Mouse (Mus musculus): Measurements from ENCODE around the gene Fndc3a.

Gene Fndc3a

DNA sequence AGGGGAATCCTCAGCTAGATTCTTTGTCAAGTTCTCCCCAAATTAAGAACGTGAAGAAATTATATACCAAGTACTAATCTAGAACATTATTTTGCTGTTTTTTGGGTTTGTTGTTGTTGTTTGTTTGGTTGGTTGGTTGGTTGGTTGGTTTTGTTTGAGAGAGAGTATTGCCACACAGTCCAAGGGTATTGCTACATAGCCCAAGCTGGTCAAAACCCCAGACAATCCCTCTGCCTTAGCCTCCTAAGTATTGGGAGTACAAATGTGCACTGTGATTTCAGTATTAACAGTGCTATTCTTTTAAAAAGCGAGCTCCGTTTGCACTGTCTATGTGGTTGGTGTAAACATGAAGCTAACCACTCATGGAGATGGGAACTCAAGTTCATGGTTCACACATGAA is 37.9 kb downstream of the Fndc3a start:
- DNase-seq (ENCODE audit: low spot score): no peak

DNA sequence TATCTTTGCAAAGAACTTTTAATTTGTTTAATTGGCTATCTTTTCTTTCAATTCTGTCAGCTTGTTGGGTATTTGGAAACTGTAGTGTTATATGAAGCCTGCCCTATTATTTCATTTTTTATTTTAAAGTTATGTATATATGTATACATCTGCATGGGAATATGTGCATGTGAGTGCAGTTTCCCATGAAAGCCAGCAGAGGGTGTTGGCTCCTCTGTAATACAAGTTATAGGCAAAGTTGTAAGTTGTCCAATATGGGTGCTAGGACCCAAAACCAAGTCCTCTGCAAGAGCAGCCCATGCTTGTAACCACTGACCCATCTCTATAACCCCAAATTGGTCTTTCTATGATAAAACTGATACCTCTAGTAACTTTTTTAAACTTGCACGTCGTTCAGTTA is 38.8 kb downstream of the Fndc3a start:
- DNase-seq (ENCODE audit: low spot score): no peak

DNA sequence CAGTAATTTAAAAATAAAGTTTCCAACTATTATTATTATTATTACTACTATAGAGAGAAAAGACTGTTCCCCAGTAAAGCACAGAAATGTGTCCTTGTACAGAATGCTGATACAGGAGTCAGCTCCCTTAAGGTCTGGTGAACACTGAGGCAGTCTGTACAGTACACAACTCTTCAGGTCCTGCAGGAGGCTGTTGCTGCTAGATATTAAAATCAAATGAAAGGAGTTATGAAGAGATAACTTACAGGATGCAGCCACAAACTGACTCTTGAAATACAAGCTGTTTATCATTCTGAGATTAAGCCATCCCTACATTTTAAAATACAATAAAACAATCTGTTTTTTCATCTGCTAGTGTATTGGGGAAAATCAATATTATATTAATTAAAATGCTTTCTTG is 60.5 kb downstream of the Fndc3a start:
- DNase-seq (ENCODE audit: low spot score): no peak

DNA sequence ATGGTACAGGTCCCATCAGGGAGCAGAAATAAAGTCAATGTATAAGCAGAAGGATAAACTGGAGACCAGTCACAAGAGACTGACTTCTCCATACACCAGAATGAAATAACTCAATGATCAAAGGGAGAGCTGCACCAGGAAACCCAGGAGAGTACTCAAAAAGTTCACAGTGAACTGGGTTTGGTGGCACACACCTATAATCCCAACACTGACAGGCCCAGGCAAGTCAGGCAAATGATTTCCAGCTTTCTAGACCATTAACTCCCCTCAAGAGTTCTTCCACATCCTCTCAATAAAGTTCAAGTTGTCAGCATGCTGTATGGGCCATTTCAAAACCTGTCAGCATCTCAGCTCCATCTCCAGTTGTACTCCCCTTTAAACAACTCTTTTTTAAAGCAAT is 64.3 kb downstream of the Fndc3a start:
- DNase-seq (ENCODE audit: low spot score): no peak

DNA sequence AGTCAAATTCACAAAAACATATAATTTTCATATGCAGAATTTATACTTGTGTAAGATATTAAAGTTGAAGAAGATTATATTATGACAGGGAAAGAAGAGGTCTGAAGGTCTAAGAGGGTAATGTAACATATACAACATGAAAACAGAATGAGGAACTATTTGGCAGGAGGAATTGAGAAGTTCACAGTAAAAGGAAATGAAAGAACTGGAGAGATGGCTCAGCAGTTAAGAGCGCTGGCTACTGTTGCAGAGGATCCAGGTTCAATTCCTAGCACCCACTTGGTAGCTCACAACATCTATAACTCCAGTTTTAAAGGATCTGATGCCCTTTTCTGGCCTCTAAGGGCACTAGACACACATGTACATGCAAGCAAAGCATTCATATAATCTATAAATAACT is 65.2 kb downstream of the Fndc3a start:
- no peak for DNase-seq (ENCODE audit: low spot score)

DNA sequence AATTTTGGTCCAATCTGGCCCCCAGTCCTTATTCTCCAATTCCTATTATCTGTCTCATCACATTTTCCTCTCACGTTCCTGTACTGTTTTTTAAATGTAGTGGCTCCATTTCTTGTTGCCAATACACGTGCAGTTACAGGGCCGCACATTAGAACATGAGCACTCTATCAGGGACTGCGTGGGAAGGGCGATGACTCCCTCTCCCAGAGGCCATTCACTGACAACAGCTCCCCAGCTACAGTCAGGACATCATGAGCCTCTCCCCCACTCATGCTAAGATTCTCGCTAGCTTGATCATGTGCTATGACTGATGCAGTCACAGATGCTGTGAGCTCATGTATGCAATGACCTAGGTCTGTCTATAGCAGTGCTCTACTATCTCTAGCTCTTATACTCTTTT is 71.3 kb downstream of the Fndc3a start:
- no peak for DNase-seq (ENCODE audit: low spot score)

DNA sequence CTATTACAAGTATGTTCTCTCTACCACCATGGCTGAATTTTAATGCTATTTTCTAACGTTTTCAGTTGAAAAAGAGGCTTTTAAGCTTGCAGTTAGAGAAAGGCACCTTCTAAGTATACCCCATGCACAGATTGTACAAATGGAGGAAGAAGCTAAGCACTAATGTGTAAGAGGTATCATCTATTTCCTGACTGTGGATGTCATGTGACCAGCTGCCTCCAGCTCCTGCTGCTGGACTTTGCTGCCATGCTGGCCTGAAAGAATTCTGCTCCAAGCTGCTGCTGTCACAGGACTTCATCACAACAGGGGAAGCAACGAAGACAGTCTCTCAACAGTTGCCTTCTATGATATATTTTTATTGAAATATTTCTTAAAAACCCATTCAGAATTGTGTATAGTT is 76.2 kb downstream of the Fndc3a start:
- DNase-seq (ENCODE audit: low spot score): no peak

DNA sequence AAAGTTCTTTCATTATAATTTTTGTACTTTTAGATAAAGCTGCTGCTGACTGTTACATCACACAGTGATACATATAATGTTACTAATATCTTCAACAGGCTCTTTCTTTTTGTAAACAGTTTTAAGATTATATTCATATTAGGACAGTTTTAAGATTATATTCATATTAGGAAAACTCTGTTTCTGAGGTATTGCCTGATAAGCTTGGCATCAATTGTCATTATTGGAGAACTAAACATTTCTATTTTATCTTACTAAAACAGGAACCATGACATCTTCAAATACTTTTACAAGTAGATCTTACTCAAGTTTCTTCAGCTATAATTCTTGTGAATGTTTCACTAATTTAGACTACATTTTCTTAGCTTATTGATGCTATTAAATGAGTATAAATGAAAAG is 84.4 kb downstream of the Fndc3a start:
- DNase-seq (ENCODE audit: low spot score): no peak

DNA sequence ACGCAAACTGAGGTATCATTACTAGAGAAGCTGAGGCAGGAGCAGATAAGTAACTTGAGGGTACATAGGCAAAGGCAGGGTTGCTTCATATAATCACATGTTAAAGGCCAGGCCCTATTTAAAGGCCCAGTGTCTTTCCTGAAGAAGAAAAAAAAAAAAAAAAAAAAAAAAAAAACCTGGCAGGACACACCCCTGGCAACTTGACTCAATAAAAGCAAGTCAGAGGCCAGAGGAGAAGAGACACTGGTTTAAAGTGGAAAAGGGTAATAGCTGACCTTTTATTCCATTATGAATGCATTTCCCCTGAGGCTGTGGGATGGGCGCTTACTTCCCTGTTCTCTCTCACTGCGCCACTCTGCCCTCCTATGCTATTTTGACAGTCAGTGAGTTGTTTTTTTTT is 105.7 kb downstream of the Fndc3a start:
- no peak for DNase-seq (ENCODE audit: low spot score)

DNA sequence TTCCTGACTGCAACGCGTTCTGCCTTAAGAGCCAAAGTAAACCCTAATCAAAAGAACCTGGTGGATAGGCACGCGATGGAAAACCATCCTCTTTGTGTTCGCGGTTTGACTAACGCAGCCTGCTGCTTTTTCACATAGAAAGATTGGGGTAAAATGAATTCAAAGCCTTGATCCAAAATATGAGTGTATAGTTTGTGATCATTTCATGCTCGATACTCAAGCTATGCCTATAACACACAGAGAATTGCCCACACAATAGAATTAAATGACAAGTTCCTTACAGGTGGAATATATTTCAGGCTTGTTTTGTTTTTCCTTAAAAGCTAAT is 106.6 kb downstream of the Fndc3a start:
- DNase-seq (ENCODE audit: low spot score): no peak

DNA sequence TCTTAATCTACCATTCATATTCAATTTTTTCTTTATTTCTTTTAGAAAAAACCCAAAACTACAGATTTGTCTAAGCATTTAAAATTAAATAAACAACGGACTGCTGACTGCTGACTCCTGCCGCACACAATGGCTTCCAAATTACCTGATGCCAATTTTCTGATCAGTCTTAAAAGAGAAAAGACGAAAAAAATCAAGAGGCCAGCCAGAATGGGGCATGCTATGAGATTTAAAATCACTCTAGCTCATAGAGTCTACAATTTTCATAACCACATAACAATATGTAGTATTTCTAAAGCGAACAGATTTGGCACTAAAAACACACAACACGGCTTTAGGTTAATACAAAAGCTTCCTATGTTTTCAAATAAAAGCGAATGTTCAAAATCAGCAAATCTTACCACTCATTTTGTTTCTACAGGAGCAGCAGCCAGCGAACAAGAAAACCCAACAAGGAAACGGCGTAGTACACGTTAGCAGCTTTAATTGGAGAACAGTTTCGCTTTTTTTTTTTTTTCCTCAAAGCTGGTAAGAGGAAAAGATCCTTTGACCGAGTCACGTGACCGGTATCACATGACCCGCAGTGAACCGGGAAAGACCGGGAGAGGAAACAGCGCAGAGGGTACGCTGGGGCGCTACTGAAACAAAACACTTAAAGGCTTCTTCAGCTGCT is 107.1 kb downstream of the Fndc3a start:
- peak; percentile 69 for DNase-seq (ENCODE audit: low spot score)

DNA sequence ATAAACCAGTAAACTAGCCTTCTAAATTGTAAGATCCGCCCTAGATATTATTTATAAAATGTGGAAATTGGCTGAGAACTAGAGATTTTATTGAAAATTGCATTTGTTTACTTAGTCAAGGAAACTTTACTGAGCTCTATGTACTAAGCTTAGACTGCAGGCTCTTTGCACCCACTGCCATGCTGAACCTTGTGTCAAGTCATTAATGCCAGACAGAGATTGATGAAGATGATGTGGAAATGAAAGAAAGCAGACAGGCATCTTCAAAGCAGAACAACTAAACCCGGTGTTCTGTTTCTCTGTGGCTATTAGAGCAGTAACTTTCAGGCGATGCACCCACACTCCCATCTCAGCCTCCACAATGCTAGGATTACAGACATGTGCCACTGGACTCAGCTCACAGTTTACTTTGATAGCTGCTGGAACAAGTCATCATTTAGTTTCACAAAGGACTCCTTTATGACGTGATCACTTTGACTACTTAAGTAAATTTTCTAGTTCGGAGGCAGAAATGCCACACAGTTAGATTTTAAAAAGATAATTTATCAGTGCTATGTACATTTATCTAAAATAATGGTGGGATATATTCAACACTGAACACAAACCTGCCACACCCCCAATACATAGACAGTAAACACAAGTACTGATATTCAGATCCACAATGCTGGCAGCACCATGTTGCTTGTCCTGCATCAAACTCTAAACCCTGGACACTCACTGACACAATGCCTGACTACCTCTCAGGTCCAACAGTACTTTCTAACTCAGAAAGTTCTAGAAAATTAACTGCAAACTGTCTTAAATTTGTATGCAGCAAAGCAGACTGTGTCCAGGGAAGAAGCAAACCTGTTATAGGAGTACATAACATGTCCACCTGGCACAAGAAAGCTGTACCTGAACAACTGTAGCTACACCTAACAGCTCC is 108.2 kb downstream of the Fndc3a start:
- DNase-seq (ENCODE audit: low spot score): no peak

DNA sequence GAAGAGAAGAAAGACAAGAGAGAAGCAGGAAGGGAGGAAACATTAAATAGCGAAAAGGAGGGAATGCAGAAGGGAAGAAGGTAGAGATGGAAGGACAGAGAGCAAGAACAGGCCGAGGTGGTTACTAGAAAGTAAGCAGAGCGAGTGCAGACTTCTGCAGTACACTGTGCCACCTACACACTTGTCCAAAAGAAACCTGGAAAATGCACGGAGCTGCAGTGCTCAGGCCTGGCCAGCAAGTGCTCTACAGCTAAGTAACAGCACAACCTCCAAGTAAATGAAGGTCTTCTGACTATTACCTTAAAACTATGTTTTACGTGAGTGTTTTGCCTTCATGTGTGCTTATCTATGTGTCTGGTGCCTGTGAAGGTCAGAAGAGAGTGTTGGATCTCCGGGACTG is 109.4 kb downstream of the Fndc3a start:
- DNase-seq (ENCODE audit: low spot score): no peak

DNA sequence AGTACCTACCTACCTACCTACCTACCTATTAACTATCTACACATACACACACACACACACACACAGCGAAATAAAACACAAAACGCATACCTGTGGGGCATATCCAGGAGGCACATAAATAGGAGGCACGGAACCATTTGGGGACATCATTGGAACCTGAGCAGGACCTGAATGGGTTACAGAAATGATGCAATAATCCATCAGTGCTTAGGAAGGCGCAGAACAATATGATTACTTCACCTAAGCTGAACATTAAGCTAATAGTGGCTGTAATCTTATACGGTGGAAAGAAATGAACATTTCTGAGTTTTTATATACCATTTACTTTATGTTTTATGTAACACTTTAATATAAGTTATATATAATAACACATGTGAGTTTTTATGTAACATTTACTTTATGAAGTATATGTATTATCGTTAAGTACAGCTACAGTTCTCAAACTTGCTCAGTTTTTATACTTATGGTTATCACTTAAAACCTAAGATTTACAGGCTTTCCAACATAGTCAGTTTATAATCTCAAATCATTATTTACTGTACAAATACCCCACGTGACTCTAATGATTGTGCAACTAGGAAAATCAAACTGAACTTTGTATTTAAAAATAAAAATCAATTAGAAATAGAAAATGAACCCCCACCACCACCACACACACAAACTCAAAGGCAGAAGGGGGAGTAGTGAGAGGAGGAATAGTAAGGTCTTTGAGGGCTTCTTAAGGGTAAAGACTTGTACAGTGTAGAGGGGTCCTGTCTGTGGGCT is 110.6 kb downstream of the Fndc3a start:
- DNase-seq (ENCODE audit: low spot score): no peak

DNA sequence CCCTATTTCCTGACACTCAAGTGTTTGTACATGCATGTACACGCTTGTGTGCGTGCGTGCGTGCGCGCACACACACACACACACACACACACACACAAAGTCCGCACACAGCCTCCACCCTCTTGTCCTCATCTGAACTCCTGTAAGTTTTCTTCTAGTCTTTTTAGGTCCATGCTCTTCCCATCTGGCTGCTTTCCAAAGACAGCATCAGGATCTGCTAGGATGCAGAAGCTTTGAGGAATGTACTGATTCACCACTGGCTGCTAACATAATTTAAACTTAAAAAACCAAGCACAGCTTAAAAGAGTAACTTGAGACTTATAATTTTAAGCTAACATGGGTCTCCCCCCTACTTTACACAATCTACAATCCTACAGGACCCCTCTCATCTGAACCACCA is 115.6 kb downstream of the Fndc3a start:
- DNase-seq (ENCODE audit: low spot score): no peak

DNA sequence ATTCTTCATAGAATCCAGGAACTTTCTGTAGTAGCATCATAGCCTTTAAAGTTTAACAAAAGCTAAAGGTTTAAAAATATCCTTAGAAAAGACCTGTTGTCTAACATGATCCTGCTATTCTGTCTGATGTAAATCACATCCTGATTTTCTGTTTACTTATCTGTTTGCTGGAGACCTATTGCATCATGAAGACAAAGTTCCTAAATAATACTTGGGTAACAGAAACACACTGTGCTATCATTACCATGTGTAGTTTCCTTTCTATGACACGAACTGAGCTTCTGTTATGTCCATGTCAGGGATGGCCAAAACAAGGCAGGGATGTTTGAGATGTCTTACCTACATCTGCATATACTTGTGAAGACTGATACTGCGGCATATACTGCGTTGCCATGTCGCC is 120.4 kb downstream of the Fndc3a start:
- DNase-seq (ENCODE audit: low spot score): no peak

DNA sequence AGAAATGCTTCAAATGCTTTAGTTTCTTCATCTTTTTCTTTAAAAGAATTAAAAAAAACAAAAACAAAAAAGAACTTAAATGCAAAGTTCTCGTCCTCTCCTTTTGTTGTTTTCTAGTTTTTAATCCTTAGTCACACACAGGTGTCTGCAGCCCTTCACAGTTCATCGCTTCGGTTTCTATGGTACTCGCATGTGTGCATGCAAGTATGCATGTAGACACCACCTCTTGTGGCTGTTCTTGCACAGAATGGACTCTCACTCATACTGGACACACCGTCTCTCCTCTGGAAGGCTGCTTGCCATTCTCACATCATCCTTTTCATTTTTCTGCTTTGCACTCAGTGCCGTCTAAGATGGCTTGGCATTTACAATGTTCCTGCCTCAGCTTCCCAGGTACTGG is 126.8 kb downstream of the Fndc3a start:
- no peak for DNase-seq (ENCODE audit: low spot score)

DNA sequence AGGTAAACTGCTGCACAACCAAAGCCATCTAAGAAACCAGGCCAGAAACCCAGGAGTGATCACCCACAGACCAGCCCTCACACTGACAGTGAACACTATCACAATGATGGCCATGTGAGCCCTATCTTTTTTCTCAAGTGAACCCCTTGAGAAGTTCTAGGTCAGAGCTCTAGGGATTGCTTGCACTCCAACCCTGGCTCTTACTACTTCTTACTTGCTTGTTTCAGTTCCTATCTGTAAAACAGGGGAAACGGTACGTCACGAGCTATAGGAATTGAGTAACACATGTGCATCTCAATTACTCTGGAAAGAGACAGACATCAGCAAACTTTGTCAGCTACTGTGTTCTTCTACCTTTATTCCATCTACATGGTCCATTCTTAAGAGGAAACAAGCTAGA is 128.8 kb downstream of the Fndc3a start:
- no peak for DNase-seq (ENCODE audit: low spot score)

DNA sequence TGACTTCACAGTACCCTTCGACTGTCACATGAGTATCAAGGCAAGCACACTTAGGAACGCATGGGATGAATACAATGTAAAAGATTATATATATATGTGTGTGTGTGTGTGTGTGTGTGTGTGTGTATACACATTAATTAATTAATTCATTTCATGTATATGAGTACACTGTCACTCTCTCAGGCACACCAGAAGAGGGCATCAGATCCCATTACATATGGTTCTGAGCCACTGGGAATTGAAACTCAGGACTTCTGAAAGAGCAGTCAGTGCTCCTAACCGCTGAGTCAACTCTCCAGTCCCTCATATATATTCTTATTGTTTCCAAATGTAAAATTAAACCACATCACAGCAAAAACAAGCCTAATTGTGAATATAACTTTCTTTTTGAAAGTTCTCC is 133.5 kb downstream of the Fndc3a start:
- no peak for DNase-seq (ENCODE audit: low spot score)

DNA sequence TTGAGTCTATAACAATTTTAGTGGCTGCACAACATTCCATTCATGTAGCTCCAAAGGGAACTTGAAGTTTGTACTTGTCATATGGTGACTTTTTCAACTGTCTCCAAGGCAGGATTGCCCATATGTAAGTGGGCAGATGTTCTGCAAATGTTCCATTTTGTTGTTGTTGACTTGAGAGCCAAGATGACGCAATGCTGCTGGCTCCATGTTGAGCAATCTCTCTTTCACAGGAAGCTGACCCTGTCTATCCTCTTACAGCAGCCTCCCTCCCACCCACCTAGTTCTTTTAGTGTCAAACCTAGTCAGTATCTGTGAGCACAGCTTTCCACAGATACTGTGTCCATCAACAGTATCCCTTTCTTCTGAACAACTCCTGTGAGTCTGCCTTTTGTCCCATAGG is 145.9 kb downstream of the Fndc3a start:
- no peak for DNase-seq (ENCODE audit: low spot score)

DNA sequence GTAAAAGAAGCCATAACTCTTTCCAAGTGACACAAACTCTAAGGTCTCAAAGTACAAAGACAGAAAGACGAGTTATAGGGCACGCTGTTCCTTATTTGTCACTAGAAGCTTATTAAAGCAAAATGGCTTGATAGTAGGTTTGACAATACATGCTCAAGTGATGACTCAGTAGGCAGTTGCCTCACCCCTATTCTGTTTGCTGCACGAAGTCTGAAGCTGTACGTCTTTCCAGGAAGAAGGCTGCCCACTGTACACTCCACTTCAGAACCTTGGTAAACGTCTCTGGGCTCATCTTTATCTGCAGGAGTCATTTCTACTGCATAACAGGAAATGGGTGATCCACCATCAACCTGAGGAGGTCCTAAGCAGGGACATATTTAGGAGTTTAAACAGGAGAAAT is 151.0 kb downstream of the Fndc3a start:
- no peak for DNase-seq (ENCODE audit: low spot score)

DNA sequence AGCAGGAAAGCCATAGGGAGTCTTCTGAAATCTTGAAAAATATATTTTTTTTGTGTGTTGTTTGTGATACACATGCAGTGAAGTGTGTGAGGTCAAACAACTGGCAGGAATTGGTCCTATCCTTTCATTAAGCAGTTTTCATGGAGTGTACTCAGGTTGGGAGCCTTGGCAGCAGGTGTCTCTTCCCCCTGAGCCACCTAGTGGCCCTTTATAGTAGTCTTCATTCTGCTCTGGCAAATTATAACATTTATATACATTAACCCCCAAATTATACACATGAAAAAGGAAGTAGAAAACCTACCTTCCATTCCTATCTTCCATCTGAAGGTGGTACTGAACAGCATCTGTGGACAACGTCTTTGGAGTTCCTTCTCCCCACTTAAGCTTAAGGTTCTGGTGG is 154.0 kb downstream of the Fndc3a start:
- DNase-seq (ENCODE audit: low spot score): no peak

DNA sequence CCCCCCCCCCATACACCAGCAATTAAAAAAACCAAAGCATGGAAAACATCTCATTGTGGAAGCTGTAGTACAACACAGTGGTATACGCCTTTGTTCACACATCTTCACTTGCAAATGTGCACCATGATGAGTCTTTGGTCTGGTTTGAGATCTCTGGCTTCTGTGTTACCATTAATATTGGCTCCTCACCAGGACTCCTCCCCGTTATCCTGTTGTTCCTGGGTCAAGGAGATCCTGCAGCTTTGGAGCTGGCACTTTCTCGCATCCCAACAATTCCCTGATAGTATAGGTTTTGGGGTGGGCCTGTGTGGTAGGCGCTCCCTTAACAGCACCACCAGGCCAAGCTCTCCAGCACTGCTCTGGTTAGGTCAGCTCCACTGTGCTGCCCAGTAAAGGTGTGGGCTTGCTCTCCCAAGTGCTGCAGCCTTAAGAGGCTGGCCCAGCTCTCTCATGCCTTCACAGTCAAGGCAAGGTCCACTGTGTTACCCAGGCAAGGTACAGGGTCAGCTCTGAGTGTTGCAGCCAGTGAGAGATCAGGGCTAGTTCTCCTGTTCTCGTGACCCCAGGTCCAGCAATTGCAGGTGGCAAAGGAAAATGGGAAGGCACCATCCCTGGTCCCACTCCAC is 173.3 kb downstream of the Fndc3a start:
- DNase-seq (ENCODE audit: low spot score): no peak

Measured in ovary, postnatal 14 days (tissue).